Mouse (Mus musculus) Muller cell, postnatal 12 days (primary cell): ENCODE data around the gene Oaz3.

Experiments used
- DNase-seq: peaks from one replicate; pipeline ENCODE4 v3.0.0-alpha.2; 2015; ENCODE audit errors: inconsistent ontology term

The Oaz3 gene

GRCm38 (mm10) chr3:94443597-94443964 lies at the start of gene Oaz3:
Gene Oaz3 (minus strand): TSS chr3:94443915.
- DNase-seq = no peak

GRCm38 (mm10) chr3:94487581-94487980 lies 43.9 kb upstream of the Oaz3 start:
- DNase-seq = no peak

GRCm38 (mm10) chr3:94485922-94486321 lies 42.2 kb upstream of the Oaz3 start:
- DNase-seq = peak; percentile 14

- DNase-seq = peak; percentile 65
Measured at GRCm38 (mm10) chr3:94483790-94484439, 40.2 kb upstream of the Oaz3 start.

GRCm38 (mm10) chr3:94482764-94483385 lies 39.2 kb upstream of the Oaz3 start:
- DNase-seq = peak; percentile 40

- DNase-seq = no peak
Measured at GRCm38 (mm10) chr3:94481429-94481828, 37.7 kb upstream of the Oaz3 start.

GRCm38 (mm10) chr3:94480291-94480884 lies 36.7 kb upstream of the Oaz3 start, which contains the start of gene Riiad1:
Gene Riiad1 (minus strand): TSS chr3:94480341.
- no peak for DNase-seq

GRCm38 (mm10) chr3:94479564-94479963 lies 35.8 kb upstream of the Oaz3 start:
- peak; percentile 44 for DNase-seq

- no peak for DNase-seq
Measured at GRCm38 (mm10) chr3:94478591-94479169, 35.0 kb upstream of the Oaz3 start.

- no peak for DNase-seq
Measured at GRCm38 (mm10) chr3:94477981-94478422, 34.3 kb upstream of the Oaz3 start, which contains the start of gene Celf3. Gene Celf3 (plus strand): TSS chr3:94478295.

- DNase-seq = no peak
Measured at GRCm38 (mm10) chr3:94477444-94477843, 33.7 kb upstream of the Oaz3 start.

GRCm38 (mm10) chr3:94476301-94477035 lies 32.8 kb upstream of the Oaz3 start:
- no peak for DNase-seq

- peak; percentile 57 for DNase-seq
Measured at GRCm38 (mm10) chr3:94473567-94474232, 30.0 kb upstream of the Oaz3 start.

GRCm38 (mm10) chr3:94473115-94473505 lies 29.4 kb upstream of the Oaz3 start:
- DNase-seq = no peak

GRCm38 (mm10) chr3:94472447-94473114 lies 28.9 kb upstream of the Oaz3 start:
- DNase-seq = peak; percentile 63

- DNase-seq = no peak
Measured at GRCm38 (mm10) chr3:94468931-94469330, 25.2 kb upstream of the Oaz3 start.

- peak; percentile 50 for DNase-seq
Measured at GRCm38 (mm10) chr3:94465632-94466430, 22.1 kb upstream of the Oaz3 start.

- DNase-seq = no peak
Measured at GRCm38 (mm10) chr3:94463926-94464578, 20.3 kb upstream of the Oaz3 start.

- no peak for DNase-seq
Measured at GRCm38 (mm10) chr3:94459834-94460233, 16.1 kb upstream of the Oaz3 start.
